13 mouse cellular contexts compared by ENCODE assay signal in genomic region chrX:138170146-138170545, GRCm38 (mm10). TPM values are rescaled to one million over a fixed set of nuclear protein-coding genes. Genes with fewer than 3 reads are reported as not detected.
DNase-seq lines count a peak whose midpoint lies in the region; ATAC-seq and TF ChIP-seq lines count a peak whose summit lies in the region.
"Had no signal": no experiment of that assay in that cellular context is flagged by ENCODE, and none has a peak within 500 bp of the region (broad histone marks: within the 10 kb centered on the region; RNA-seq: fewer than 3 reads in every experiment).

No protein-coding gene starts in this region.

- H3K79me2 ChIP-seq in heart, adult 2 months (replicated peaks; ENCODE audit: control insufficient read depth, insufficient read depth, low read length): no peaks in the 10 kb centered on the region
- no peaks in the 10 kb centered on the region for H3K79me2 ChIP-seq in liver, adult 2 months (ENCODE audit: control insufficient read depth, insufficient read depth, low read length)

- TF ChIP-seq POLR2A in heart, adult 2 months (IDR thresholded peaks at IDR 0.05; ENCODE audit: insufficient read depth, low read depth, low read length): no peak
- no peak for TF ChIP-seq POLR2A in liver, adult 2 months (IDR thresholded peaks at IDR 0.05; ENCODE audit: extremely low read depth, insufficient read depth, low read length)

- DNase-seq in heart, adult 2 months: no peak
- no peak for DNase-seq in heart, embryonic 10.5 days (ENCODE audit: low spot score)
- peak; percentile 10 for DNase-seq in liver, adult 2 months (ENCODE audit: extremely low read depth, low read depth, low spot score)
- DNase-seq in liver, embryonic 11.5 days (ENCODE audit: low spot score): no peak
- peak; percentile 12 for DNase-seq in R1 (ENCODE audit: low read depth, low spot score)
- peak; percentile 76 for DNase-seq in midbrain, embryonic 14.5 days
- DNase-seq in urinary bladder, postnatal 10 days (ENCODE audit: low spot score): no peak

- H3K9ac ChIP-seq in heart, adult 2 months (ENCODE audit: low read depth, low read length): no peak overlapping the region
- no peak overlapping the region for H3K9ac ChIP-seq in liver, adult 2 months (ENCODE audit: low read depth, low read length)
- no peak overlapping the region for H3K9ac ChIP-seq in liver, embryonic 11.5 days (ENCODE audit: low read depth, low read length)
- H3K9ac ChIP-seq in midbrain, embryonic 14.5 days (replicated peaks; ENCODE audit: low read length): no peak overlapping the region
- H3K9ac ChIP-seq: embryonic facial prominence, embryonic 15.5 days; hindbrain, embryonic 15.5 days had no signal

- H3K27me3 ChIP-seq in heart, adult 2 months (ENCODE audit: control insufficient read depth, insufficient read depth, low read length): no peaks in the 10 kb centered on the region
- H3K27me3 ChIP-seq in heart, embryonic 10.5 days (ENCODE audit: insufficient read depth, poor library complexity, severe bottlenecking): no peaks in the 10 kb centered on the region
- H3K27me3 ChIP-seq in liver, adult 2 months (ENCODE audit: control insufficient read depth, insufficient read depth, low read length): no peaks in the 10 kb centered on the region
- no peaks in the 10 kb centered on the region for H3K27me3 ChIP-seq in liver, embryonic 11.5 days (replicated peaks; ENCODE audit: control insufficient read depth, insufficient read depth, low read length)
- no peaks in the 10 kb centered on the region for H3K27me3 ChIP-seq in midbrain, embryonic 14.5 days (ENCODE audit: control insufficient read depth, insufficient read depth, low read length)
- H3K27me3 ChIP-seq: embryonic facial prominence, embryonic 15.5 days; hindbrain, embryonic 15.5 days had no signal

- H3K4me2 ChIP-seq in liver, embryonic 11.5 days: no peak overlapping the region
- H3K4me2 ChIP-seq in midbrain, embryonic 14.5 days (ENCODE audit: low read length): no peak overlapping the region
- H3K4me2 ChIP-seq: embryonic facial prominence, embryonic 15.5 days; hindbrain, embryonic 15.5 days had no signal

- TF ChIP-seq CTCF in heart, adult 2 months (IDR thresholded peaks at IDR 0.05): peak; percentile 67
- no peak for TF ChIP-seq CTCF in liver, adult 2 months (IDR thresholded peaks at IDR 0.05; ENCODE audit: low read depth, low read length)

- no peaks in the 10 kb centered on the region for H3K4me1 ChIP-seq in heart, adult 2 months (ENCODE audit: control insufficient read depth, insufficient read depth, low read length)
- no peaks in the 10 kb centered on the region for H3K4me1 ChIP-seq in heart, embryonic 10.5 days
- H3K4me1 ChIP-seq in liver, adult 2 months (ENCODE audit: control insufficient read depth, insufficient read depth, low read length): no peaks in the 10 kb centered on the region
- no peaks in the 10 kb centered on the region for H3K4me1 ChIP-seq in liver, embryonic 11.5 days (replicated peaks; ENCODE audit: control insufficient read depth, insufficient read depth, low read length)
- H3K4me1 ChIP-seq in midbrain, embryonic 14.5 days (ENCODE audit: control insufficient read depth, insufficient read depth, low read length): no peaks in the 10 kb centered on the region
- H3K4me1 ChIP-seq: embryonic facial prominence, embryonic 15.5 days; hindbrain, embryonic 15.5 days had no signal

- H3K36me3 ChIP-seq in heart, adult 2 months (ENCODE audit: control insufficient read depth, insufficient read depth, low read length): no peaks in the 10 kb centered on the region
- no peaks in the 10 kb centered on the region for H3K36me3 ChIP-seq in heart, embryonic 10.5 days
- H3K36me3 ChIP-seq in liver, adult 2 months (ENCODE audit: control insufficient read depth, insufficient read depth, low read length): no peaks in the 10 kb centered on the region
- no peaks in the 10 kb centered on the region for H3K36me3 ChIP-seq in liver, embryonic 11.5 days (ENCODE audit: control insufficient read depth, insufficient read depth, low read length)
- no peaks in the 10 kb centered on the region for H3K36me3 ChIP-seq in midbrain, embryonic 14.5 days (ENCODE audit: control insufficient read depth, insufficient read depth, low read length)
- H3K36me3 ChIP-seq: embryonic facial prominence, embryonic 15.5 days; G1E; hindbrain, embryonic 15.5 days had no signal

- no peak for TF ChIP-seq EP300 in heart, adult 2 months (IDR thresholded peaks at IDR 0.05; ENCODE audit: insufficient read depth, low read depth, low read length)

- WGBS in heart, adult 2 months: 16% methylated on average over 3 of the region's 3 CpGs
- WGBS in heart, embryonic 10.5 days: 10% methylated on average over 3 of the region's 3 CpGs
- 11% methylated on average over 3 of the region's 3 CpGs for WGBS in liver, adult 2 months
- 17% methylated on average over 3 of the region's 3 CpGs for WGBS in liver, embryonic 11.5 days
- WGBS in midbrain, embryonic 14.5 days: 19% methylated on average over 3 of the region's 3 CpGs

- no peak overlapping the region for H3K4me3 ChIP-seq in heart, adult 2 months
- no peak overlapping the region for H3K4me3 ChIP-seq in heart, embryonic 10.5 days
- no peak overlapping the region for H3K4me3 ChIP-seq in liver, adult 2 months (ENCODE audit: insufficient read depth, low read depth, low read length)
- H3K4me3 ChIP-seq in liver, embryonic 11.5 days (ENCODE audit: low read depth, low read length): no peak overlapping the region
- no peak overlapping the region for H3K4me3 ChIP-seq in midbrain, embryonic 14.5 days (replicated peaks; ENCODE audit: low read depth, low read length)
- H3K4me3 ChIP-seq: embryonic facial prominence, embryonic 15.5 days; hindbrain, embryonic 15.5 days had no signal

- no peaks in the 10 kb centered on the region for H3K9me3 ChIP-seq in heart, embryonic 10.5 days
- no peaks in the 10 kb centered on the region for H3K9me3 ChIP-seq in liver, embryonic 11.5 days (ENCODE audit: control insufficient read depth, low read length)
- no peaks in the 10 kb centered on the region for H3K9me3 ChIP-seq in midbrain, embryonic 14.5 days (ENCODE audit: control insufficient read depth, low read length)
- H3K9me3 ChIP-seq: embryonic facial prominence, embryonic 15.5 days; G1E; hindbrain, embryonic 15.5 days had no signal

- ATAC-seq in liver, embryonic 11.5 days (replicated peaks; ENCODE audit: low FRiP score): no peak
- no peak for ATAC-seq in midbrain, embryonic 14.5 days (ENCODE audit: low FRiP score, low TSS enrichment)
- ATAC-seq in monocyte, adult 5-6 weeks (replicated peaks; ENCODE audit: insufficient number of reproducible peaks, low FRiP score, low TSS enrichment, poor library complexity, severe bottlenecking): no peak

- intact Hi-C loops in heart, adult 2 months (cut with DNase I): no loop called here

- no peak overlapping the region for H3K27ac ChIP-seq in heart, adult 2 months
- H3K27ac ChIP-seq in heart, embryonic 10.5 days: no peak overlapping the region
- H3K27ac ChIP-seq in liver, adult 2 months (replicated peaks; ENCODE audit: insufficient read depth, low read depth, low read length): no peak overlapping the region
- H3K27ac ChIP-seq in liver, embryonic 11.5 days (ENCODE audit: low read depth, low read length): no peak overlapping the region
- H3K27ac ChIP-seq in midbrain, embryonic 14.5 days (replicated peaks; ENCODE audit: low read depth, low read length): no peak overlapping the region
- H3K27ac ChIP-seq: embryonic facial prominence, embryonic 15.5 days; hindbrain, embryonic 15.5 days had no signal

RNA-seq across cellular contexts. Expression of gene Tex13a, which starts 39.2 kb away (rescaled TPM):
- not detected for total RNA-seq in heart, adult 2 months (2021)
- not detected in 2 replicates for polyA plus RNA-seq in heart, adult 2 months (2012; rRNA removed)
- polyA plus RNA-seq in heart, embryonic 10.5 days (2016; fragmentation: Nextera tagmentation; extraction: Ambion mirVana): not detected in 2 replicates
- not detected in 2 replicates for total RNA-seq in liver, adult 2 months (2014; rRNA removed)
- polyA plus RNA-seq in liver, adult 2 months (2012; rRNA removed): not detected in 2 replicates
- polyA plus RNA-seq in liver, embryonic 11.5 days (2014; fragmentation: Nextera tagmentation; extraction: Ambion mirVana): not detected in 2 replicates
- not detected in 2 replicates for polyA plus RNA-seq in midbrain, embryonic 14.5 days (2014; fragmentation: Nextera tagmentation; extraction: Ambion mirVana)
- total RNA-seq in monocyte, adult 5-6 weeks (2017): not detected in 3 replicates
- total RNA-seq: G1E; megakaryocyte-erythroid progenitor cell, adult 5-6 weeks had no signal
- polyA plus RNA-seq: embryonic facial prominence, embryonic 15.5 days; G1E; hindbrain, embryonic 15.5 days; stomach, embryonic 16.5 days had no signal

Comparison
In these comparisons a context has a peak if more than half of its experiments do, and no peak if none do; other contexts are left out.
1. DNase-seq: peak in liver, adult 2 months (single experiment), R1 (single experiment) and midbrain, embryonic 14.5 days (single experiment); none in heart, adult 2 months (0 of 2), heart, embryonic 10.5 days (single experiment), liver, embryonic 11.5 days (single experiment) and urinary bladder, postnatal 10 days (single experiment).